Mouse (Mus musculus) c-Kit-positive CD71-positive TER-119-positive erythroid progenitor cells, embryonic 14.5 days (primary cell): Measurements from ENCODE around the gene H2al2a.
"Not testable (repeated sequence)": the region's sequence is repeated elsewhere in the genome, so short reads cannot be mapped to it uniquely, and the experiment has no call there.

Experiments
- DNase-seq: peaks from one replicate; pipeline ENCODE4 v3.0.0-alpha.2; 2013; ENCODE audit warnings: low spot score

Gene H2al2a

DNA sequence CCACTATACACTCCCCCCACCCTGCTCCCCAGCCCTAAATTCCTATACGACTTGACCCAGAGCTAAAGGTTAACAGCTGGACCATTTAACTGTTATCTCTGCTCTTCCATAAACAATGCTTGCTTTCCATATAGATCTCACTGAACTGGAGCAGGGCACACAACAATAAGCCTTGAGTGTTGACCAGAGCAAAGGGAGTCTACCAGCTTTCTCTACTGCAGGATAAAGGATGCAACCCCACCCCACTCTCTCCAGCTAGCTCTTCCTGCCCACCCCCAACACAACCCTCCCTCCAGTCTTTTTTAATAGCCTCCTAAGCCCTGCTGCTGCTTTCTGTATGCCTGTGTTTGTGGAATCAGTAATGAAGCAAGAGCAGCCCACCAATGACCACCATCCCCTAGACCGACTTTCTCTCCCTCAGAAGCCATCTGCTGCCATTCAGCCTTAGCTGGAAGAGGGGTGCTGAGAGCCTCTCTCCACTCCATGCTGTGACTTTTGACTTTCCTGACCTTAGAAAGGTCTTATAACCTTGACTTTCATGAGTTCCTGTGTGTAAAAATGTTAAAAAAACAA, 22.8 kb downstream of the H2al2a start:
- no peak for DNase-seq

DNA sequence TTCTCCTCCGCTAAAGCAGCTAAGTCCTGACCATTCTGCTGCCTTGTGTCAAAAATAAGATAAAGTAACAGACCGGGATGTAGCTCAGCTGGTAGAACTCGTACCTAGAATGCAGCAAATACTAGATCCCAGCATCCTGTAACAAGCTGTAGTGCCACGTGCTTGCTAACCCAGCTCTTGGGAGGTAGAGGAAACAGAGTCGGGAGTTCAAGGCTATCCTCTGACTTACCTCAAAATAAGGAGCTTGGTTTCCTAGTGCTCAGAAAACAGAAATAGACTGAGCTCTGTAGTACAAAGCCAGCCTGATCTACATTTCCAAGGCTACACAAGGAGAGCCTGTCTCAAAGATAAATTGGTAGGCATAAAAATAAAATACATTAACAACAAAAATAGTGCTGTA, 23.5 kb downstream of the H2al2a start:
- no peak for DNase-seq

DNA sequence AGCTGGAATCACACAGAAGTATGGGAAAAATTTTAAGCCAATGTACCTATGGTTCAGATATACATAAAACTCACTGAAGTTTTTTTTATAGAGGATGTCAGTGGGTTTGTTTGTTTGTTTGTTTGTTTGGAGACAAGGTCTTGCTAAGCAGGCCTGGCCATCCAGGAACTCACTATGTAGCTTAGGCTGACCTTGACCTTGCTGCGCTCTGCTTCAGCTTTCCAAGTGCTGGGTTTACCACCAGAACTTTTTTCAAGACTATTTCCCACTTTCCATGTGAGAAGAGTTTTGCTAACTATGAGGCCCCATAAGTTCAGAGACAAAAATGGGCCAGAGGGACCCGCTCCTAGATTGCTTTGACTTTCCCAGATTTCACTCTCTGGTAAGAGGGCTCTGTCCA, 23.9 kb downstream of the H2al2a start:
- DNase-seq: no peak

DNA sequence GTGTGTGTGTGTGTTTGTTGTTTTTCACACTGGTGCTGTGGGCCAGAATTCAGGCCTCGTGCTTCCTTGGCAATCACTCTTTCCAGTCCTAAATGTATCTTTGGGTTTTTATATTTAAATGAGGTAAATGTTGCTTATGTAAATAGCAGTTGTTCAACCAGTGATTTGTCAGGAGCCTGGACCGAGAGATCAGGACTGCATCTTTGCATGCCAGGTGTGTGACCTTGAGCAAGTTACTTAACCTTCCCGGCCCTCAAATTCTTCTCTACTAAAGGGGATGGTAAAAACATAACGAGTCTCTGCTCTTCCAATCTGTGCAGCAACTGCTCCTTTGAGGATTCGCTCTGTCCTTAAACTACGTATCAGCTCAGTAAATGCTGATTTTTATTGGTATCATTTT, 25.4 kb downstream of the H2al2a start:
- no peak for DNase-seq

DNA sequence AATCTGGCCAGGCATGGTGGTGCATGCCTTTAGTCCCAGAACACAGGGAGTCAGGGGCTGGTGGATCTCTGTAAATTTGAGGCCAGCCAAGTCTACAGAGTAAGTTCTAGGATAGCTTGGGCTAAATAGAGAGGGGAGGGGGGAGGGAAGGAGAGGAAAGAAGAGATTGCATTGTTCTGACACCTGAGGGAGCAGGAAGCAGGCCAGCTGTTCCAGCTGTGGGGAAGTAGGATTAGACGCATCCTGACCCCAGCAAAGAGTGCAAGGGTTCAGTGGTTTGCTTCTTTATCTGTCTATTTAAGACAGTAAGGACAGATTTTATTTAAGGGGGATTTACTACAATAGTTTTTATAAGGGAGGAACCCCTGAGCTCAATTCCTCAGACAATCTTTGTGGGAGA, 26.1 kb downstream of the H2al2a start:
- no peak for DNase-seq

DNA sequence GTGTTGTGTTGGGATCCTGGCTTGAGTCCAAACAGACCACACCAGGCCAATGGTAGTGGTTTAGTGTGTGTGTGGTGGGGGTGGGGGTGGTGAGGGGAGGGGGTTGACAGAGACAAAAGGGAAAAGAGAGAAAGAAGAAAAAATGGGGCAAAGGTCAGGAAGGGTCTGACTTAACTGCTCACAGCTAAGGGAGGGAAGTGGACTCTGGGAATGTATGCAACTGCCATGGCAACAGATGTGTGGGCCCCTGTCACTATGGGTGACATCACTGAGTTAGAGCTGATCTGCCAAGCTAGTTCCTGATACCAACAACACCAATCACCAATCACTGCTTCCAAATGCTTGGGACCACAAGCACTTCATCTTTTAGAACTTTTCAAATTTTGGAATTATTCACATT, 26.6 kb downstream of the H2al2a start:
- DNase-seq: no peak

DNA sequence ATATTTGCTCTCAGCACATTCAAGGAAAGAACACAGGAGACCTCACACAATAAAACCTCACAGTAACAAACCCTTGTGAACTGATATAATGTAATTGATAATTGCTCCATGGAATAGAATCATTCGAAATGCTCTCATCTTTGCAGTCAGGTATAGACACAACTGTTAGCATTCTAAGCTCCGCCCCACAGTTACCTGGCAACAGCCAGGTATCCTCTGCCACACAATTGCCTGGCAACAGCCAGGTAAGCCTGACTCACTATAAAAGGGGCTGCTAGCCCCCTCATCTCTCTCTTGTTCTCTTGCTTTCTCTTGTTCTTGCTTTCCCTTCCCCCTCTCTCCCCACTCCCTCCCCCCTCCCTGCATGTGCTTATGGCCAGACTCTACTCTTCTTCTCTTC, 28.2 kb downstream of the H2al2a start:
- DNase-seq: no peak

DNA sequence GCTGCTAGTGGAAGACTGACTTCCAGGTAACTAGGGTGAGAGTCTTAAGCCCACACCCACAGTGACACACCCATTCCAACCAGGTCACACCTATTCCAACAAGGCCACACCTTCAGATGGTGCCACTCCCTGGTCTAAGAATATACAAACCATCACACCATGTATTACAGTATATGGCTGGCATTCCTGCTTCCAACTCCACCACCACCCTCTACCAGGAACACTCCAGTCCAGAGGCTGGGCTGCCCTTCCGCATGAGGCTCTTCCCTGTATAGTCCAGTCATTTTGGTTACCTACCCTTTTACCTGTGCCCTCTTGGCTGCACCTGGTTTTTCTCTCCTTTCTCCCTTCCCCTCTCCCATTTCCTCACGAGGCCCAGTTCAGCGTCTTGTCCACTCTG, 28.7 kb downstream of the H2al2a start:
- DNase-seq: not testable (repeated sequence)

DNA sequence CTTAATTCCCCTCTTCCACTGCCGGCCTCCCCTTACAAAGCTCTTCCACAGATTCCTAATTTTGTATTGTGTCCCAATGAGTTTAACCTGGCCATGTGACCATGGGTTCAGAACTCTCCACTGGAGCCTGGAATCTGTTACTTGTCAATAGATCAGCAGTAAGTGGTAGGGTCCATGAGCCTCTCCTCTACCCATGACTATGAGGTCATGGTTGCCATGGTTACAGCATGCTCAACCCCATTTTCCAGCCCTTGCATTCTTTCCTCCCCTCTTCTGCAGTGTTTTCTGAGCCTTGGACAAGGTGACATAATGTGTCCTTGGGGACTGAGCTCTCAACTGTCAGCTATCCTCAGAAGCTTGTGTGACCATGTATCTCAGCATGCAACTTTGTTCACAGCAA, 37.3 kb downstream of the H2al2a start:
- DNase-seq: no peak

DNA sequence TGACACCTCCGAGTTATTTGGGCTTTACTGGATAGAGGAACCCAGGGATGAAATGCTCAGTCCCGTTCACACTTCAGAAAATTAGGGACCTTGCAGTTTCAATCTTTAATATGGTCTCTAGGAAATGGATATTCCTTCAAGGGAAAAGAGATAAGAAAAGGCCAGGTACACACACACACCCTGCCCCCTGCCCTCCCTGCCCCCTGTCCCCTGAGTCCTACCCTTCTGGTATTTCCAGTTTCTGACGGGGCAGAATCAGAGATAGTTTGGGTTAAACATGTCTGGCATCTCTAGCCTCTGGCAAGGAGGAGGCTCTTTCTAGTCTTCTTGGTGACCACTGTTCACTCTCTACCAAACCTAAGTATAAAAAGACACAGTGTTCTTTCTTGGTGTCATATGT, 49.9 kb downstream of the H2al2a start:
- no peak for DNase-seq
